Mouse (Mus musculus) left cerebral cortex, adult 18-20 months (tissue): ENCODE data around the gene Ncoa3. TPM values are rescaled to one million over a fixed set of nuclear protein-coding genes. Genes with fewer than 3 reads are reported as not detected.
"Not testable (repeated sequence)": the region's sequence is repeated elsewhere in the genome, so short reads cannot be mapped to it uniquely, and the experiment has no call there.

ENCODE experiments used
- DNase-seq, 2 experiments: peaks; one replicate each; pipeline ENCODE4 v3.0.0; 2021 to 2022; ENCODE audit warnings: low spot score in 2 of 2, mixed read lengths in 1 of 2
- long read RNA-seq, 2 experiments: library from polyadenylated mRNA; stranded (forward); transcript quantifications; one replicate each; pipeline ENCODE4 v2.0.0; 2021
- total RNA-seq, 2 experiments: library from RNA; stranded (reverse); gene quantifications; 2 replicates each; pipeline ENCODE4 v1.2.3; 2021

Ncoa3 gene
- 10 to 100 TPM; 35.8 to 38.7 TPM for total RNA-seq
- long read RNA-seq, experiment 1, full-length matches to known transcripts = 5 of 9 reads
- long read RNA-seq, experiment 1, partial matches to known transcripts = 1 of 9 reads
- long read RNA-seq, experiment 1, other reads (novel, unspliced or antisense) = 3 of 9 reads
- long read RNA-seq, experiment 2, full-length matches to known transcripts = 2 of 5 reads
- long read RNA-seq, experiment 2, partial matches to known transcripts = 1 of 5 reads
- long read RNA-seq, experiment 2, other reads (novel, unspliced or antisense) = 2 of 5 reads

GRCm38 (mm10) chr2:165992270-165993172 lies at the start of gene Ncoa3:
Gene Ncoa3 (plus strand): TSS chr2:165992636.
- DNase-seq = peak; percentile 91

DNA sequence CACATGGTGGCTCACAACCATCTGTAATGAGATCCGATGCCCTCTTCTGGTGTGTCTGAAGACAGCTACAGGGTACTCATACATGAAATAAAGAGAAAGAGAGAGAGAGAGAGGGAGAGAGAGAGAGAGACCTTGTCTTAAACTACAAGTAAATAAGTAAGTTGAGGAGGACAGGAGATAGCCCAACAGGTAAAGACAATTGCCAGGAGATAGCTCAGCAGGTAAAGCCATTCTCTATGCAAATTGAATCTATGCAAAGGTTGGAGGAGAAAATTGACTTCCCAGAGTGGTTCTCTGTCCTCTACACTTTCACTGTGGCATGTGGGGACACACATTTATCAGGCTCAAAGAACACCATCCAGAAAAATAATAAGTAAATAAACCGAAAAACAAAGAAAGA lies 49.3 kb upstream of the Ncoa3 start:
- DNase-seq = no peak

DNA sequence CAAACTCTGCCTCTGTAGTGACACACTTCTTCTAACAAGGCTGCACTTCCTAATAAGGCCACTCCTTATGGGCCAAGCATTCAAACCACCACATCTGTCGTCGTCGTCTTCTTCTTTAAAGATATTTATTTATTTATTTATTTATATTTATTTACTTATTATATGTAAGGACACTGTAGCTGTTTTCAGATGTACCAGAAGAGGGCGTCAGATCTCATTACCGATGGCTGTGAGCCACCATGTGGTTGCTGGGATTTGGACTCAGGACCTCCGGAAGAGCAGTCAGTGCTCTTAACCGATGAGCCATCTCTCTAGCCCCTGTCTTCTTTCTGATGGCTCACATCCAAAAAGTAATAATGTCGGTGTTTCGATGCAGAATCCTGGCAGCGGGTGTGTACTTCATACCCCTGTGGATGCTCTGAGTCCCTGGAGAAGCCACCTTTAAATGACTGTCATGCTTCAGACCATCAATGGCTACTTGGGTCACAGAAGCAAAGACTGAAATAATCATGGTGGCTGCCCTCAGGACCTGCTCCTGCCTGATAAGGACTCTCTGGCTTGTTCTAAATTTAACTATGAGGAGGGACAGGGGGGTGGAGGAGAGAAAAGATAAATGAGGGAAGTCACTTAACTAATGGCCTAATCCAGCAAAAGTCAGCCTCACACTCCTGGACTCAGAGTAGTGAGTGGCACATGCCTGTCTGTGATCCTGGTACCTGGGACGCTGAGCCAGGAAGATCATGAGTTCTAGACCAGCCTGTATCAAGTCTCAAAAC lies 47.7 kb upstream of the Ncoa3 start:
- DNase-seq = no peak

GRCm38 (mm10) chr2:165946046-165946564 lies 46.3 kb upstream of the Ncoa3 start:
- DNase-seq = no peak

DNA sequence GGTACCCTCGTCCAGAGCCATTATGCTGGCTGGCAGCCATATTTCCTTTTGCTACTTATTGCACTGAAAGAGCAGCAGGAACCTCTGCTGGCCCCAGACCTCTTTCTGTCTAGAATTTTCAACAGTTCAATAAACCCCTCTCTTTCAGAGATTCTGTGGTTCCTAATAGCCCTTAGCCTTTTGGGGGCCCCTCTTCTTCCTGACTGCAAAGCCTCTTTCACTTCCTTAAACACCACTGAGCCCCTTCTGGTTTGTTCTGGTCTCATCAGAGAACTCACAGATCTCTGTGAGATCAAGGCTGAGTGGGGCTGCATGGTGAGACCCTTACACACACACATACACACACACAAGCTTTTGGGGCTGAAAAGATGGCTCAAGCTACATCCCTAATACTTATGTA lies 44.4 kb upstream of the Ncoa3 start:
- no peak for DNase-seq

- DNase-seq = not testable (repeated sequence)
Measured at GRCm38 (mm10) chr2:165948785-165949184, 43.7 kb upstream of the Ncoa3 start.

- no peak for DNase-seq
Measured at GRCm38 (mm10) chr2:165949719-165950118, 42.7 kb upstream of the Ncoa3 start.

DNA sequence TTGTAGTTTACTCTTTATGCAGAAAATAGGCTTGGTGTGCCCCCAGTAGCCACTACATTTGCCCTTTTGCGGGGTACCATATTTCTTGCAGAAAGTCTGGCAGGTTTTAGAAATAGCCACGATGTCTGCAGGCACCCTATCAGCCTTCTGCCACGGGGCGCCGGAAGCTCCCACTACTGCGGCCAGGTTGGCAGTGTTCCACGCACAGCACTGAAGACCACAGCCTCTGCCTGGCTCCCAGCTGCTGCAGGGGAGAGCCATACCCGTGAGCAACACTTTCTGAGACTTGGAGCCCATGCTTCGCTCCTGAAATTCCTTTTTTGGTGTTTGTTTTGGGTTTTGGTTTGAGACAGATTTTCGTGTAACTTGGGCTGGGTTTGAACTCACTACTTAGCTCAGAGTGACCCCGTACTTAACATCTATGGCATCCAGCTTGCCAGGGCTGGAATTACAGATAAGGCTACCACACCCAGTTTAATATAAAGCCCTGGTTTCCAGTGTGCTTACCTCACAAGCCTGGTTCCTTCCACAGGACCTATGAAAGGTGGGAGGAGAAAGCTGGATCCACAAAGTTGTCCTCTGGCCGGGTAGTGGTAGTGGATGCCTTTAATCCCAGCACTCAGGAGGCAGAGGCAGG lies 40.9 kb upstream of the Ncoa3 start:
- DNase-seq = no peak

DNA sequence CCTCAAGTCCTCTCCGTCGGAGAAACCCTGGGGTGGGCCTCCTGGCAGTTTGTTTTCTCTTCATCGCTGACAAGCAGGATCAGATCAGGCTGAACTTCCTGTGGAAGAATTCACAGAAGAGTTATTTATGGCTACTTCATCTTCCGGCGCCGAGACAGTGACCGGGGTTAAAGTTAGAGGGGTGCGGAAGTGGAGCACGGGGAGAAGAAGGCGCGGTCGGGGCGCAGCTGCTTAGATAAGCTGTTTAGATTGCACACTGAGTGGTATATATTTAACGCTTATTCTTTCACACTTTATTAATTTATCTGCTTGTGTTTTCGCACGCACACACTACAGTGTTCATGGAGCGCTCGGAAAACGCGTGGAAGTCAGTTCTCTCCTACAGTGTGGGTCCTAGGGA lies 37.6 kb upstream of the Ncoa3 start:
- DNase-seq = no peak

DNA sequence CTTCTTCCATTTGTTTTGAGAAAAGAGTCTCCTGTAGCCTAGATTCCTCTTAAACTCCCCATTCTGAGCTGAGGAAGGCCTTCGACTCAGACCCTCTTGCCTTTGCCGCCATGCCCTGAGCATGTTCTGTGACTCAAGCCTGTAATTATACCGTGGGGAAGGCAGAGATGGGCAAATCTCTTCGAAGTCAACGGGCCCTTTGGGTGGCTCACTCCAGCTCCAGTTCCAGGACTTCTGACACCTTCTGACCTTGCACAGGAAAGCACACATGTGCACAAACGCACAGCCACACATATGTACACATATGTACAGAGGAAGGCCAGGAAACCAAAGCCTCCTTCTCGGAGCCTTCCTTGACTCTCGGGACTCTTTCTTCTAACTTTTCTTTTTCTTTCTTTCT lies 37.0 kb upstream of the Ncoa3 start:
- no peak for DNase-seq

DNA sequence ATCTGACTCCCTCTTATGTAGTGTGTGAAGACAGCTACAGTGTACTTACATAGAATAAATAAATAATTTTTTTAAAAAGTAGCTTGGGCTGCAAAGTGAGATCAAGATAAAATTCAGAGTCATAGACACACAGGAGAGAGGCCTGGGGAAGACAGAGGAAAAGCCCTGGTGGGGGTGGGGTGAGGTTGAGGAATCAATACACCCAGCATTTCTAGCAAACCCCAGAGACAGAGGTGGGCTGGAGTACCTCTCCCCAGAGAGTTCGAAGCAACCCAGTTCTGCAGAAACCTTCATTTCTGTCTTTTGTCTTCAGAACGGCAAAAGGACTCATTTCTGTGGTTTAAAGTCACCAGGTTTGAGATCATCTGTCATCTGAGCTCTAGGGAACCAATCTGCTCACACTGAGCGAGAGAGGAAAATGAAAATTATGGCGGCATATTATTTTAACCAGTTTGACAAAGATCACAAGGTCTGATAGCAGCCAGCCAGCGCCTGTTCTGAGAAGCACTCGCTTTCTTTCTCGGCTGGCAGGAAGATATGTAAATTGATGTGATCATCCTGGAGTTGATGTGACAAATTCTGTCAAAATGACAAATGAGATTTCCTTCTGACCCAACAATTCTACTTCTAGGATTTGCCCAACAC lies 36.2 kb upstream of the Ncoa3 start:
- DNase-seq = no peak

- no peak for DNase-seq
Measured at GRCm38 (mm10) chr2:165957257-165957828, 35.1 kb upstream of the Ncoa3 start.

GRCm38 (mm10) chr2:165958556-165958955 lies 33.9 kb upstream of the Ncoa3 start:
- DNase-seq = no peak

- DNase-seq = no peak
Measured at GRCm38 (mm10) chr2:165960695-165961094, 31.7 kb upstream of the Ncoa3 start.

DNA sequence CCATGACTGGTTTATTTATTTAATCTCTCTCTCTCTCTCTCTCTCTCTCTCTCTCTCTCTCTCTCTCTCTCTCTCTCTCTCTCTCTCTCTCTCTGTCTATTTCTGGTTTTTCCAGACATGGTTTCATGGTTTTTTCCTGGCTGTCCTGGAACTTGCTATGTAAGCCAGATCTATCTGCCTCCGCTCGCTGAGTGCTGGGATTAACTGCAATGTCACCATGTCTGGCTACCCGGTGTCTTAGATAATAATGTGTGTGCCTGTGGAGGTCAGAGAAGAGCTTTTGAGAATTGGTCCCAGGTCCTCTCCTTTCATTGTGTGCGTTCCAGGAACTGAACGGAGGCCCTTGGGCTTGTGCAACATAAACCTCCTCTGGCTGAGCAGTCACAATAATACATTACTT lies 29.6 kb upstream of the Ncoa3 start:
- DNase-seq = no peak

DNA sequence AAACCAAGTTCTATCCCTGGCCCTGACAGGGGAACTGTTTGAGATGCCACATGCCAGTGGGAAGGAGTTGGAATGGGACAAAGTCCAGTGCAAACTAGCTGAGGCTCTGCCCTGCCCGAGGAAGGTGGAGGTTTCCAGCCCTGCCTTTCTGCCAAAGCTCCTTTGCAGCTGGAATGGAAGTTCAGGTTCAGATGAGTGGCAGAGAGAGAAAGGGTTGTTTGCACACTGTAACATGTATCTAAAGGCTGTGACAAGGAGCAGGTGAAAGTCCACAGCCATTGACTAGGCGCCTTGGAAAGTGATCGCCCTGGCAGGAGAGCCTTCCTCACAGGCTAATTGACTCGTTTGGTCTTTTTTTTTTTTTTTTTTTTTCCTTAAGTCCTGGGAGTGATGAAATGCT lies 28.3 kb upstream of the Ncoa3 start:
- DNase-seq = no peak

DNA sequence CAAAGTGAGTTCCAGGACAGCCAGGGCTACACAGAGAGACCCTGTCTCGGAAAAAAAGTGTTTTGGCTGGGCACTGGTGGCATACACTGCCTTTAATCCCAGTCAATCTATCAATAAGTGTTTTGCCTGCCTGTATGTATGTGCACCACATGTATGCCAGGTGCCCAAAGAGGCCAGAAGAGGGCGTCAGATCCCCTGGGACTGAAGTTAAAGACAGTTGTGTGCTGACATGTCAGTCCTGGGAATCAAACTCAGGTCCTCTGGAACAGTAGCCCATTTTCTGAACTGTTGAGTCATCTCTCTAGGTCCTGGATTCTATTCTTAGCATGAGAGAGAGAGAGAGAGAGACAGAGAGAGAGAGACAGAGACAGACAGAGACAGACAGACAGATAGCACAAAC lies 25.4 kb upstream of the Ncoa3 start:
- no peak for DNase-seq

- DNase-seq = no peak
Measured at GRCm38 (mm10) chr2:165967823-165968555, 24.4 kb upstream of the Ncoa3 start.

DNA sequence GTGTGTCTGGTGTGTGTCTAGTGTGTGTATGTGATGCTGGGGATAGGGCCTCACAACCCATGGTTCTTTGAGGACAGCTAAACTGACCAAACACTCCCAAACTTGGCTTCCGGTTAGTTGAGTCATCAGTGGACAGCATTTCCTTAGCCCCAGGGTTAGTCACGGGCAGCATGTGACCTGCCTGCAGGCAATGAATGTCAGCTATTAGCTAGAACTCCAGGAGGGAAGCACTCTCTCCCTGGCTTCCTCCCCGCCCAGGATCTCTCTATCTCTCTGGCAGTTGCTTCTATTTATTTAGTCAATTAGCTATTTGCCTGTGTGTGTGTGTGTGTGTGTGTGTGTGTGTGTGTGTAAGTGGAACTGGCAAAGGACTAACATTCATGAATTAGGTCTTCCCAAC lies 23.6 kb upstream of the Ncoa3 start:
- DNase-seq = no peak
